Mouse (Mus musculus) T-helper 17 cell (primary cell): Measurements from ENCODE around the gene Sema4d.

Experiments
- in situ Hi-C, 2 experiments: fragments of 300-600 bp; cut with MboI, MseI; formaldehyde crosslinking; loops; 1 replicate in 1 of 2; 2 replicates in 1 of 2; pipeline ENCODE4 v1.15.1; 2025; ENCODE audit warnings: high pct_unique_total_duplicates in 2 of 2

Gene Sema4d

GRCm38 (mm10) chr13:51783857-51784256, 9.7 kb downstream of the Sema4d start:
- in situ Hi-C loops: loop anchor here in 1 of 2 experiments (25.0 kb wide), 1 partner anchor 372 kb away; the partner anchor contains the start of gene S1pr3

GRCm38 (mm10) chr13:51780509-51781155, 12.9 kb downstream of the Sema4d start:
- in situ Hi-C loops: loop anchor here in 1 of 2 experiments (25.0 kb wide), 1 partner anchor 368 kb away; the partner anchor contains the start of gene S1pr3

- in situ Hi-C loops: loop anchor here in 1 of 2 experiments (25.0 kb wide), 1 partner anchor 367 kb away; the partner anchor contains the start of gene S1pr3
These were observed 14.3 kb downstream of the Sema4d start for GRCm38 (mm10) chr13:51778983-51779962.

GRCm38 (mm10) chr13:51778351-51778982, 15.1 kb downstream of the Sema4d start:
- in situ Hi-C loops: loop anchor here in 1 of 2 experiments (25.0 kb wide), 1 partner anchor 366 kb away; the partner anchor contains the start of gene S1pr3

- in situ Hi-C loops: loop anchor here in 1 of 2 experiments (25.0 kb wide), 1 partner anchor 366 kb away; the partner anchor contains the start of gene S1pr3
These were observed 15.7 kb downstream of the Sema4d start for GRCm38 (mm10) chr13:51777738-51778274.

GRCm38 (mm10) chr13:51777048-51777737, 16.4 kb downstream of the Sema4d start:
- in situ Hi-C loops: loop anchor here in 1 of 2 experiments (25.0 kb wide), 1 partner anchor 365 kb away; the partner anchor contains the start of gene S1pr3

- in situ Hi-C loops: loop anchor here in 1 of 2 experiments (25.0 kb wide), 1 partner anchor 364 kb away; the partner anchor contains the start of gene S1pr3
These were observed 17.3 kb downstream of the Sema4d start for GRCm38 (mm10) chr13:51776160-51776737.

- in situ Hi-C loops: loop anchor here in 1 of 2 experiments (25.0 kb wide), 1 partner anchor 660 kb away; the partner anchor contains the start of gene Spin1
These were observed 21.7 kb downstream of the Sema4d start for GRCm38 (mm10) chr13:51771802-51772206.

GRCm38 (mm10) chr13:51770647-51771427, 22.7 kb downstream of the Sema4d start:
- in situ Hi-C loops: loop anchor here in 1 of 2 experiments (25.0 kb wide), 1 partner anchor 659 kb away; the partner anchor contains the start of gene Spin1

- in situ Hi-C loops: loop anchor here (10.0 to 25.0 kb wide), 2 partner anchors 656 to 1057 kb away; partner anchors contain the start of gene Spin1 (in 1 of the 2)
These were observed 25.4 kb downstream of the Sema4d start for GRCm38 (mm10) chr13:51767991-51768761.

- in situ Hi-C loops: loop anchor here (10.0 to 25.0 kb wide), 2 partner anchors 655 to 1057 kb away; partner anchors contain the start of gene Spin1 (in 1 of the 2)
These were observed 26.0 kb downstream of the Sema4d start for GRCm38 (mm10) chr13:51767513-51767912.

GRCm38 (mm10) chr13:51766756-51767155, 26.8 kb downstream of the Sema4d start:
- in situ Hi-C loops: loop anchor here (10.0 to 25.0 kb wide), 2 partner anchors 654 to 1058 kb away; partner anchors contain the start of gene Spin1 (in 1 of the 2)

GRCm38 (mm10) chr13:51765369-51765768, 28.2 kb downstream of the Sema4d start:
- in situ Hi-C loops: loop anchor here (10.0 to 25.0 kb wide), 2 partner anchors 653 to 1059 kb away; partner anchors contain the start of gene Spin1 (in 1 of the 2)

GRCm38 (mm10) chr13:51763019-51763698, 30.4 kb downstream of the Sema4d start:
- in situ Hi-C loops: loop anchor here (10.0 to 25.0 kb wide), 2 partner anchors 651 to 1062 kb away; partner anchors contain the start of gene Spin1 (in 1 of the 2)

- in situ Hi-C loops: loop anchor here (10.0 to 25.0 kb wide), 2 partner anchors 649 to 1064 kb away; partner anchors contain the start of gene Spin1 (in 1 of the 2)
These were observed 32.2 kb downstream of the Sema4d start for GRCm38 (mm10) chr13:51761186-51761813.
